Mouse (Mus musculus): ENCODE measurements around the gene Plcl2. TPM values are rescaled to one million over a fixed set of nuclear protein-coding genes. Genes with fewer than 3 reads are reported as not detected.

The Plcl2 gene
- polyA plus RNA-seq, 1 experiment: 4.3 TPM

DNA sequence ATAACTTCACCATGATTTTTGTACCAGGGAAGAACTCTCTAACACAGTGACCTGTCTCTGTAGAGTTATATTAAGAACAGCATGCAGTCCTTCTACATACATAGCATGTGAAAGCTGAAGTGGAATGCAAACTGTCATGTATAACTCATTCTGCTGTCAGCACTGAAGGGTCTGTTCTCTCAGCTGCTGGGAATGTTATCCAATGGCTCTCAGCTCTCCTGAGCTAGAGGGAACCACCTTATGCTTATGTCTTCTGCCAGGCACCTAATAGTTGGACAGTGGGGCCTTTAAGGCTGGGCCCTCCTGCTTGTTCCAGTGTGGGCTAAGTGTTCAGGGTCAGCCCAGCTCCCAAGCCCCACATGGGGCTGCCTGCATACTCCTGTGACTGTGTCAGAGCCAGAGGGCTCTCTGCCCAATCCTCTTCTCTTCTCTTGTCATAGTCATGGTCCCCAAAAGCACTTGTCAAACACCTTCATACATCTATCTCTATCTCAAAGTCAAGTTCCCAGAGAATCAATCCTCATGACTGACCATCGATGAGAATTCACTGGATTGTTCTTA lies 22.1 kb upstream of the Plcl2 start:
- H3K4me3 ChIP-seq (ENCODE audit: insufficient read depth, poor library complexity, severe bottlenecking): no peak overlapping the region
- TF ChIP-seq MAX (IDR thresholded peaks at IDR 0.05): no peak
- no peak for TF ChIP-seq USF1 (IDR thresholded peaks at IDR 0.05; ENCODE audit: low read depth)
- TF ChIP-seq MYOD1 (IDR thresholded peaks at IDR 0.05; ENCODE audit: control insufficient read depth, insufficient read length, low read depth): no peak
- no peak for TF ChIP-seq FOSL1 (IDR thresholded peaks at IDR 0.05; ENCODE audit: insufficient read depth, low read length, poor library complexity, severe bottlenecking)
- no peak for TF ChIP-seq CTCF (IDR thresholded peaks at IDR 0.05; ENCODE audit: control insufficient read depth, insufficient read depth, insufficient read length)
- H3K79me3 ChIP-seq (ENCODE audit: low read depth): no peaks in the 10 kb centered on the region

DNA sequence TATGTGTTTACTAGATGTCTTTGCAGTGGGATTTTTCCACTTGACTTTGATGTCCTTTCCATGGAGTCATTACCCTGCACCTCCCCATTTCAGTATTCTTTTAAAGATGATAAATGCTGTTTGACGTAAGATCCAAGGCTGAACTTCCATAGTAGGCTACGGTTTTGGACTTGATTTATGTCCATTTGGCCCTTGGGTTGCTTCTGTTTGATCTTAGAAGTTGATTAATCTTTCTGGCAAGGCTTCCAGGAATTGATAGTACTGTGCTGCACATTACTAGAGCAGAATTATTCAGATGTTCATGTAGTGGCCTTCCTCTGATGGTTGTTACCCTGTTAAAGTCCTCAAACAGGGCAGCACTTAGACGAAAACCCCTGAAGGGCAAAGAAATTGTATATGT lies 21.5 kb upstream of the Plcl2 start:
- Histone ChIP-seq H3K79me3 (ENCODE audit: low read depth) (no peaks in the 10 kb centered on the region), H3K79me2 (ENCODE audit: control insufficient read depth, insufficient read depth) (no peaks in the 10 kb centered on the region), H3K27me3 (ENCODE audit: control insufficient read depth, insufficient read depth, insufficient read length) (no peaks in the 10 kb centered on the region), H3ac (ENCODE audit: control insufficient read depth, insufficient read length, low read depth) (no peak overlapping the region), H3K36me3 (ENCODE audit: control insufficient read depth, insufficient read depth) (no peaks in the 10 kb centered on the region), H3K4me3 (ENCODE audit: insufficient read depth, poor library complexity, severe bottlenecking) (no peak overlapping the region)
- TF ChIP-seq FOSL1 (IDR thresholded peaks at IDR 0.05; ENCODE audit: insufficient read depth, low read length, poor library complexity, severe bottlenecking): no peak
- no peak for TF ChIP-seq CEBPB (IDR thresholded peaks at IDR 0.05; ENCODE audit: low read depth)
- TF ChIP-seq MYOG (IDR thresholded peaks at IDR 0.05; ENCODE audit: control insufficient read depth, extremely low read depth, insufficient read length): no peak
- no peak for TF ChIP-seq MAX (IDR thresholded peaks at IDR 0.05)
- no peak for TF ChIP-seq MYOD1 (IDR thresholded peaks at IDR 0.05; ENCODE audit: control insufficient read depth, insufficient read length, low read depth)
- no peak for TF ChIP-seq CTCF (IDR thresholded peaks at IDR 0.05; ENCODE audit: control insufficient read depth, insufficient read depth, insufficient read length)
- TF ChIP-seq USF1 (IDR thresholded peaks at IDR 0.05; ENCODE audit: low read depth): no peak

More for the DNA sequence above, 22.1 kb upstream of the Plcl2 start:
- Histone ChIP-seq H3K79me2 (ENCODE audit: control insufficient read depth, insufficient read depth) (no peaks in the 10 kb centered on the region), H3K36me3 (ENCODE audit: control insufficient read depth, insufficient read depth) (no peaks in the 10 kb centered on the region), H3ac (ENCODE audit: control insufficient read depth, insufficient read length, low read depth) (no peak overlapping the region), H3K27me3 (ENCODE audit: control insufficient read depth, insufficient read depth, insufficient read length) (no peaks in the 10 kb centered on the region)

DNA sequence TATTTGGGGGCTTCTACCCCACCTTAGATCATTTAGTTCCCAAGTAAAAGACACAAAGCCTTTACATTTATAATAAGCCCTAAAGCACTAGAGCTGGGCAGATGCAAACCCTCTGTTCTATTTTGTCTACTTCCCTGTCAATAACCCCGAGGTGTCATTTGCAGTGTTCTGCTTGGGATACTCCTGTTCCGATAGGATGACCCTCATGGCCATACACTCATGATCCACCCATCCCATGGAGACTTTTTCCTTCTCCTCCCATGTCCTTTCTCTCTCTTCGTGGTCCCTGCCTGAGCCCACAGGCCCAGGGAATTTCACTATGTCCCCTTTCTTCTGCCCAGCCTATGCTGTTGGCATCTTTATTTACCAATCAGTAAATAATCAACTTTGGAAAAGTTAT lies 20.8 kb upstream of the Plcl2 start:
- TF ChIP-seq CTCF (IDR thresholded peaks at IDR 0.05; ENCODE audit: control insufficient read depth, insufficient read depth, insufficient read length) (no peak), USF1 (IDR thresholded peaks at IDR 0.05; ENCODE audit: low read depth) (no peak), MAX (IDR thresholded peaks at IDR 0.05) (no peak), MYOD1 (IDR thresholded peaks at IDR 0.05; ENCODE audit: control insufficient read depth, insufficient read length, low read depth) (no peak), MYOG (IDR thresholded peaks at IDR 0.05; ENCODE audit: control insufficient read depth, extremely low read depth, insufficient read length) (no peak), CEBPB (IDR thresholded peaks at IDR 0.05; ENCODE audit: low read depth) (no peak), FOSL1 (IDR thresholded peaks at IDR 0.05; ENCODE audit: insufficient read depth, low read length, poor library complexity, severe bottlenecking) (no peak)
- no peak overlapping the region for H3K4me3 ChIP-seq (ENCODE audit: insufficient read depth, poor library complexity, severe bottlenecking)
- no peaks in the 10 kb centered on the region for H3K36me3 ChIP-seq (ENCODE audit: control insufficient read depth, insufficient read depth)
- H3K27me3 ChIP-seq (ENCODE audit: control insufficient read depth, insufficient read depth, insufficient read length): no peaks in the 10 kb centered on the region
- H3K79me2 ChIP-seq (ENCODE audit: control insufficient read depth, insufficient read depth): no peaks in the 10 kb centered on the region
- no peaks in the 10 kb centered on the region for H3K79me3 ChIP-seq (ENCODE audit: low read depth)
- no peak overlapping the region for H3ac ChIP-seq (ENCODE audit: control insufficient read depth, insufficient read length, low read depth)

DNA sequence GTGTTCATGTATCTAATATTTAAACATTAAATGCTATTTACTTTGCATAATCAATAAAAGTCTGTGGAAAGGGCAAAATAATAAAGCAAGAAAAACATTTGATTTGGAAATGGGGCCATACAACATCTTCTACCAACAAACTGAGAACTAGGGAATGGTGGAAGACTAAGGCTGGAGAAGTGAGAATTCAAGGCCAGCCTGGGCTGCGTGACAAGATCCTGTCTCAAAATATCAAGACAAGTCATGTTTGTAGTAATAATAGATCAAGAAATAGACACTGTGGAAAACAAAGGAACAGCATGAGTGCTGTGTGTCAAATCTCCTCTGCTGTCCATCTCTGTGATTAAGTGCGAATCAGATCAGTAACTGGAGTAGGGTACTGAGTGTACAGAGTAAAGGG lies 20.3 kb upstream of the Plcl2 start:
- Histone ChIP-seq H3ac (ENCODE audit: control insufficient read depth, insufficient read length, low read depth) (no peak overlapping the region), H3K27me3 (ENCODE audit: control insufficient read depth, insufficient read depth, insufficient read length) (no peaks in the 10 kb centered on the region), H3K36me3 (ENCODE audit: control insufficient read depth, insufficient read depth) (no peaks in the 10 kb centered on the region), H3K79me2 (ENCODE audit: control insufficient read depth, insufficient read depth) (no peaks in the 10 kb centered on the region), H3K4me3 (ENCODE audit: insufficient read depth, poor library complexity, severe bottlenecking) (no peak overlapping the region), H3K79me3 (ENCODE audit: low read depth) (no peaks in the 10 kb centered on the region)
- TF ChIP-seq MYOD1 (IDR thresholded peaks at IDR 0.05; ENCODE audit: control insufficient read depth, insufficient read length, low read depth): no peak
- TF ChIP-seq CEBPB (IDR thresholded peaks at IDR 0.05; ENCODE audit: low read depth): no peak
- no peak for TF ChIP-seq CTCF (IDR thresholded peaks at IDR 0.05; ENCODE audit: control insufficient read depth, insufficient read depth, insufficient read length)
- TF ChIP-seq FOSL1 (IDR thresholded peaks at IDR 0.05; ENCODE audit: insufficient read depth, low read length, poor library complexity, severe bottlenecking): no peak
- TF ChIP-seq MAX (IDR thresholded peaks at IDR 0.05): no peak
- TF ChIP-seq MYOG (IDR thresholded peaks at IDR 0.05; ENCODE audit: control insufficient read depth, extremely low read depth, insufficient read length): no peak
- TF ChIP-seq USF1 (IDR thresholded peaks at IDR 0.05; ENCODE audit: low read depth): no peak

DNA sequence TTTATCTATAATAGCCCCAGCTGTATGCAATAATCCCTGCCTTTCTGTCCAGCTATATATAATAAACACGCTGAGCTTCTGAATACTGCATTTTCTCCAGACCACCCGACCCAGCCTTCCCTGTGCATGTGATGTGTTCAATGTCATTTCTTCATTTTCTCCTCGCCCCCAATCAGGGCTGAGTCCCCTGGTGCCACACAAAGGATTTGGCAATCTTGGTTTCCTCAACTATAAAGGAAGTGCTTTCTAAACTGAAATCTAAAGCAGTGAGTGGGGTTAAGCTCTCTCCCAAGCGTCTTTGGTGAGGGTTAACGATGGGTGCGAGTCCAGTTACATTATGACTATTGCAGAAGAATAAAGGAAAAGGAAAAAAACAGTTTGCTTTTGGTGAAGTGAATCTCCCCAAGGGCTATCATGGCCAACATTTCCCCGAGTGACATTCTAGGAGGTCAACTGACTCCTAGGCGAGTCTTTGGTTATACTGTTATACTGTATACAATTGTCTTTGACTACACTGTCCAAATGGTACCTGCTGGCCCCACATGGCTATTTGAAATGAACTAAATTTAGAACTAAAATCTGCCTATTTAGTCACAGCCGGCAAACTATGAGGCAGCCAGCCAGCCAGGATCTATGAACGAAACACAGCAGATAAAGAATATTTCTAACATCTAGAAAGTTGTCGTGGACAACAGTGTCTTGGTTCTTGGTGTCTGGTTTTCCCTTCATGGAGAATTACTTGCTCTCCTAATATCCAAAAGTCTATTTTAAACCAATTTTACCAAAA lies 18.4 kb upstream of the Plcl2 start:
- H3K27me3 ChIP-seq (ENCODE audit: control insufficient read depth, insufficient read depth, insufficient read length): no peaks in the 10 kb centered on the region
- H3ac ChIP-seq (ENCODE audit: control insufficient read depth, insufficient read length, low read depth): no peak overlapping the region
- no peaks in the 10 kb centered on the region for H3K36me3 ChIP-seq (ENCODE audit: control insufficient read depth, insufficient read depth)
- no peaks in the 10 kb centered on the region for H3K79me3 ChIP-seq (ENCODE audit: low read depth)
- H3K4me3 ChIP-seq (ENCODE audit: insufficient read depth, poor library complexity, severe bottlenecking): no peak overlapping the region
- no peaks in the 10 kb centered on the region for H3K79me2 ChIP-seq (ENCODE audit: control insufficient read depth, insufficient read depth)
- TF ChIP-seq CTCF (IDR thresholded peaks at IDR 0.05; ENCODE audit: control insufficient read depth, insufficient read depth, insufficient read length) (no peak), CEBPB (IDR thresholded peaks at IDR 0.05; ENCODE audit: low read depth) (no peak), MAX (IDR thresholded peaks at IDR 0.05) (no peak), USF1 (IDR thresholded peaks at IDR 0.05; ENCODE audit: low read depth) (no peak), MYOG (IDR thresholded peaks at IDR 0.05; ENCODE audit: control insufficient read depth, extremely low read depth, insufficient read length) (no peak), FOSL1 (IDR thresholded peaks at IDR 0.05; ENCODE audit: insufficient read depth, low read length, poor library complexity, severe bottlenecking) (no peak), MYOD1 (IDR thresholded peaks at IDR 0.05; ENCODE audit: control insufficient read depth, insufficient read length, low read depth) (no peak)

All from C2C12 (cell line).